Mouse (Mus musculus): Measurements from ENCODE around the gene Foxn3.

Foxn3 gene

GRCm38 (mm10) chr12:99467256-99467883, 96.0 kb downstream of the Foxn3 start:
- DNase-seq (ENCODE audit: low read depth, low spot score) = no peak

- no peak for DNase-seq (ENCODE audit: low read depth, low spot score)
Measured at GRCm38 (mm10) chr12:99466426-99466825, 97.0 kb downstream of the Foxn3 start.

DNA sequence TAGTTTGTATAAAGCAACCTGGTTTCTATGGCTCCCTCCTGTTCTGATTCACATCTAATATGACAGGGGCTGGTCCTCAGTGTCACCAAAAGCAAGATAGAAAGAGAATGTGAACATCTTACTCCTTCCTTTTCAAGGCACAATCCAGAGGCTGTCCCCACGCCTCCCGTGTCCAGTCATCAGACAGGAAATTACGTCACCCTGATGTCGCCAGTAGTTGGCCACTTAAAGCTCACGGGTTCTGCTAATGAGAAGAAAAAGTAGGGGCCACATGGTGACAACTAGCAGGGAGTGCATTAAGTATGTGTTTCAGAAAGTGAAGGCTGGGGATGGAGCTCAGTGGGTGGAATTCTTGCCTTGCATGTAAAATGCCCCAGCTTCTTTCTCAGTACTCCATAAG, 99.1 kb downstream of the Foxn3 start:
- no peak for DNase-seq (ENCODE audit: low read depth, low spot score)

GRCm38 (mm10) chr12:99462846-99463245, 100.5 kb downstream of the Foxn3 start:
- no peak for DNase-seq (ENCODE audit: low read depth, low spot score)

- no peak for DNase-seq (ENCODE audit: low read depth, low spot score)
Measured at GRCm38 (mm10) chr12:99462302-99462701, 101.1 kb downstream of the Foxn3 start.

GRCm38 (mm10) chr12:99457521-99458205, 105.7 kb downstream of the Foxn3 start:
- DNase-seq (ENCODE audit: low read depth, low spot score) = no peak

DNA sequence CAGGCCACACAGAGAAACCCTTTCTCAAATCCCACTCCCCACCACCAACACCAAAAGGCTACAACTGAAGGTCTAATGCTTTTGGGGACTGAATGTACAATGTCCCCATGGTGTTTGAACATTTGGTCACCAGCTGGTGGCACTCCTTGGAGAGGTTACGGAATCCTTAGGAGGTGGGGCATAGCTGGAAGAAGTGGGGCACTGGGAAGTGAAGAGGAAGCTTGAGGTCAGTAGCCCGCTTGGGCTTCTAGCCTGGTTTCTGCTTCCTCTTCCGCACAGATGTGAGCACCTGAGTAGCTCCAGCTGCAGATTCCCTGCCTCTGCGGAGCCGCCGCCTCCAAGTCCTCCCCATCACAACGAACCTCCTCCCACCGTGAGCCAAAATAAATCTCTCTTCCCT, 107.8 kb downstream of the Foxn3 start:
- no peak for DNase-seq (ENCODE audit: low read depth, low spot score)

GRCm38 (mm10) chr12:99454394-99454793, 109.0 kb downstream of the Foxn3 start:
- no peak for DNase-seq (ENCODE audit: low read depth, low spot score)

DNA sequence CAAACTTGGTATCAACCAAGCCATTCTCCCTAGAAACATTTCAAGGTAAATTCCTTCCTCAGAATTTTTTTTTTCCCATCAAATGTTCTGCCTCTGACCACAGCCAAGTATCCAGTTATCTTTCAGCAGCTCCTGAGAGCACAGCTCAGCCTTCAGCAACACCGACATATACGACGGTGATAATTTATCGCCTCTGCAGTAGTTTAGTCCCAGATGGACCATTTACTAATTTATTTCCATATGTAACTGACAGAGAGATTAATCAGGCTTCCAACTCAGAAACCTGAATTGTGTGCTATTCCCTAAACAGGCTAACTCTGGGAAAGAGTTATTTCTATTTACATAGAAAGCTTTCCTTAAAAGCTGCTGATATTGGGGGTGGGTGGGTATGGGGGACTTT, 109.6 kb downstream of the Foxn3 start:
- DNase-seq (ENCODE audit: low read depth, low spot score) = no peak

DNA sequence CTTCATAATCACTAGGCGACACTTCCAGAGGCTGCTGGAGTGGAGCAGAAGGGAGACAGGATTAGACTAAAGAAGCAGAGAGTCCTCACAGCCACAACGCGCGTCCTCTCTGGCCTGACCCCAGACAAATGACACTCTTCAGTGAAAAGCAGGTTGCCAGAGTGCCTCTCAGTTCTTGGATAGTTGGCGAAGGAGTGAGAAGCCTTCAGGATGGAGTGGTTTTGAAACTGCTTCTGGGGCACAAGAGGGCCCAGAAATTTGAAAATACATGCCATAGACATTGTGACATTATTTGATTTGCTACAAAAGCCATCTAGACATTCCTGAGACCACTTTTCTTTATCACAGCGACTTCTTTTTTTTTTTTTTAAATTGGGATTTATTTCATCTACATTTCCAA, 113.3 kb downstream of the Foxn3 start:
- DNase-seq (ENCODE audit: low read depth, low spot score) = no peak

DNA sequence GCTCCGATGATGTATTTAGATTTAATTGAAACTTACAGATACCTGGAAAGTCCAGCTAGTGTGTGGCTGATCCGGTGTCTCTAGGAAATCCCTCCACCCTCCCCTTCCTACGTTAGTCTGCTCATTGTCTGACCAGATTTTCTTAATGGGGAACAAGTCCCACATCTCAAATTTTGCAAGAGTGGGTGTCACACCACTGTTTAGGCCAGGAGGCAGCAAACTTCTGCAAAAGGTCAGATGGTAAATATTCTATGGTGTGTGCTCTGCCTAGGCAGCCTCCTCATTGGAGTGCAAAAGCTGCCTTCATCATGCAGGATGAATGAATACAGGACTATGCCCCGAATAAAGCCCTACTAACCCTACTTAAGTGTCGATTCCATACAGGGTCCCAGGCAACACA, 115.6 kb downstream of the Foxn3 start:
- DNase-seq (ENCODE audit: low read depth, low spot score) = no peak

- DNase-seq (ENCODE audit: low read depth, low spot score) = no peak
Measured at GRCm38 (mm10) chr12:99445018-99445674, 118.2 kb downstream of the Foxn3 start.

DNA sequence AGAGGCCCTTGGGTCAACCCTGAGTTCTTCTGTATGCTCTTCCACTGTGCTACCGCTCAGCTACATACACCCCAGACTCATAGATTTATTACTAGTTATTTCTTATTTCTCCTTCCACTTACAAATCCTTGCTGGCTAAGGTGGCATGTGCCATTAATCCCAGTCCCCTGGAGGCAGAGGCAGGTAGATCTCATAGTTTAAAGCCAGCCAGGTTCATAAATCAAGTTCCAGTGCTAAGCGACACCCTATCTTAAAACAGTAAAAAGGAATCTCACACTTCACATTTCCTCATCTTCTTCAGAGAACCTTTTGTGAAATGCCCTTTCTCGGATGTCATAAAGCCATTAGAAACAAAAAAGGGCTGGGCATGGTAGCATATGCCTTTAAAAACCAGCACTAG, 120.6 kb downstream of the Foxn3 start:
- no peak for DNase-seq (ENCODE audit: low read depth, low spot score)

DNA sequence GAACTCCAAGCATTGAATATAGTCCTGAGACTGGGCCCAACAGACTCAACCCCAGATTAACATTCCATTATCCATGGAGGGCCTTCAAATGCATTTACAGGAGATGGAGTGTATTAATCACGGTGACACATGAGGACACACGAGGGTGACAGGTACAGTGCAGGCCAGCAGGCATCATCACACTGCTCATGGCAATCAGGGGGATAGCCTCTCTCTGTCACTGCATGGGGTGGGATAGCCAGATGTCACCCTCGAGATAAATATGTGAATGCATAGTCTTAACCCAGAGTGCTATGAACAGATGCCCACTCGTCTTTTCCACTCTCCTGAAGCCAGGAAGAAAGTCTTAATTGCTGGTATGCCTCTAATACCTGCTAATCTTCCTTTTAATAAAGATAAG, 122.4 kb downstream of the Foxn3 start:
- no peak for DNase-seq (ENCODE audit: low read depth, low spot score)

GRCm38 (mm10) chr12:99440022-99440421, 123.4 kb downstream of the Foxn3 start:
- DNase-seq (ENCODE audit: low read depth, low spot score) = no peak

GRCm38 (mm10) chr12:99435189-99435588, 128.2 kb downstream of the Foxn3 start:
- no peak for DNase-seq (ENCODE audit: low read depth, low spot score)

DNA sequence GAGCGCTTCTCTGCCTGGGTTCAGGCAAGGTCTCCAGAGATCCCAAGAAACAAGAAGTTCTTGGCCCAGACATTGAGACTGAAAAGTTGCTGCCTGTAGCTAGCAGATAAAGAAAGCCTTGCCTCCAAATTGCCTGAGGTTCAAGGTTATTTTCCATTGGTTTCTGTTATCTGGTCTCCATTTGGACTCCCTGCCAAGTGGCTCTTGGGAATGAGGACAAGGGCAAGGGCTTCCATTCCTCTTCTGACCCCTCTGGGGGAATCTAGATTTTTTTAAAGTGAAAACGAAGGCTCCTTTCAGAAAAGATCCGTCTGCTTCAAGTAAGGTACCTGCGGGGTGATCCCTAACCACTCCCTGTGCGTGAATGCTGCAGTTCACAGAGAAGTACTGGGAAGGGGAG, 130.0 kb downstream of the Foxn3 start:
- no peak for DNase-seq (ENCODE audit: low read depth, low spot score)

DNA sequence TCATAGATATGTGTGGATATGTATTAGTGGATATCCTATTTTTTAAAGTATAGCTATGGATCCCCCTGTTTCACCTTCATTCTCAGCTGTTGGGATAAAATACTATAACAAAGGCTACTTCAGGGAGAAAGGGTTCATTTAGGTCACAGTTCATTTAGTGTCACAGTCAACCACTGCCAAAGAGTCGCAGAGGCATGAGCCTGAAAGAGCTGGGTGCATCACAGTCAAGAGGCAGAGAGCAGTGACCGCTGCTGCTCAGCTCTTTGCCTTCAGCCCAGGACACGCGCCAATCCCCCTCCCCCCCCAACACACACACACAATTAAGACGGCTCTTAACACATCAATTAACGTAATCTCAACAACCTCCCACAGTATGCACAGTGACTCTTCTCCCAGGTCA, 131.8 kb downstream of the Foxn3 start:
- no peak for DNase-seq (ENCODE audit: low read depth, low spot score)

DNA sequence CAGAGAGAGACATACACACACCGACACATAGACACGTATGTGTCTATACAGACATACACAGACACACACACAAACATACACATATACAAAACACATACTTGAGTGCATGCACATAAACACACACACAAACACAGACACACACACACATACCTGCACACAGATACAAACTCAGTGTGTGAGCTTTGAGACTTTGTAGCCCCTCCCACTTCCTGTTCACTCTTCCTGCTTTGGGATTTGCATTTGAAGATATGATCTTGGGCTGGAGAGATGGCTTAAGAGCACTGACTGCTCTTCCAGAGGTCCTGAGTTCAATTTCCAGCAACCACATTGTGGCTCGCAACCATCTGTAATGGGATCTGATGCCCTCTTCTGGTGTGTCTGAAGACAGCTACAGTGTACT, 132.4 kb downstream of the Foxn3 start:
- DNase-seq (ENCODE audit: low read depth, low spot score) = no peak

- DNase-seq (ENCODE audit: low read depth, low spot score) = no peak
Measured at GRCm38 (mm10) chr12:99429101-99429500, 134.3 kb downstream of the Foxn3 start.

GRCm38 (mm10) chr12:99426207-99426916, 137.0 kb downstream of the Foxn3 start:
- no peak for DNase-seq (ENCODE audit: low read depth, low spot score)

GRCm38 (mm10) chr12:99419396-99419760, 144.0 kb downstream of the Foxn3 start:
- DNase-seq (ENCODE audit: low read depth, low spot score) = no peak

Data from embryo, embryonic 11.5 days (tissue).